Mouse (Mus musculus): ENCODE data around the gene Ptprg. TPM values are rescaled to one million over a fixed set of nuclear protein-coding genes. Genes with fewer than 3 reads are reported as not detected.

Ptprg gene
- polyA plus RNA-seq, 1 experiment from 2014 or later, result 32.8 TPM

DNA sequence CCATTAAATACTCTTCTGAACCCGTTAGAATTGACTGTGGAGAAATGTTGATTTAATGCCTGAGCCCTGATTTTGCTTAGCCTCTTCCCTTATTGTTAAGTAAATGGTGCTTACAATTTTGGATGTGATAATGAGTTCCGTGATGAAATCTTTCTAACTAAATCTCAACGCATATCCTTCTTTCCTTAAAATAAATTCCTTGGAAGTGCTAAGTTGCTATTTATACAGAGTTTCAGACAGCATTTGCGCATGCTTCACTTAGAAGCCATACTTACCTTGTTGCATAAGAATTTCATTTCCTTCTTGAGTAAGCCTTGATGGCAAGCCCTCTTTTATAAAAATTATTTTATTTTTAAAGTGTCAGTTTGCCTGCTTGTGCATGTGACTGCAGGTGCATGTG, 70.2 kb downstream of the Ptprg start:
- Histone ChIP-seq H3K9me3 (replicated peaks) (no peaks in the 10 kb centered on the region), H3K27me3 (no peaks in the 10 kb centered on the region), H3K36me3 (ENCODE audit: poor library complexity, severe bottlenecking) (no peaks in the 10 kb centered on the region), H3K9ac (no peak overlapping the region), H3K4me1 (peaks cover 15% of the 10 kb centered on the region), H3K4me3 (no peak overlapping the region), H3K27ac (no peak overlapping the region), H3K4me2 (no peak overlapping the region)
- ATAC-seq, result no peak
- 77% methylated on average over 4 of the region's 4 CpGs for WGBS

DNA sequence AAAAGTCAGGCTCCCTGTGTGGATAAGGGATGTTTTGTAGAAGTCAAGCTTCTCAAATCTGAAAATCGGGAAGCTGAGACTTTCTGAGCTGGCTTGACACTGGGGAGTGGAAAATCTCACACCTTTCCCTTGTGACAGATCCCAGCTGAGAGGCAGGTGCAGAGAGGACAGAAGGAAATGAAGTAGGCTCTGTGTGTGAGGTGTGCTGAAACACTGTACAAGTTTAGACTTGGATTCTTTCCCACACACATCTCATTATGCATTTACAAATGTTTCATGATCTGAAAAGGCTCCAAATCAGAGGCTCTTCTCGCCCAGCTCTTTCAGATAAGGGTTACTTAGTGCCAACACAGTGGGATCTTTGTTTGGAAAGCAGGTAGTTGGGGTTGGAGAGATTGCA, 77.4 kb downstream of the Ptprg start:
- Histone ChIP-seq H3K27ac (no peak overlapping the region), H3K4me3 (no peak overlapping the region), H3K4me2 (no peak overlapping the region), H3K9ac (no peak overlapping the region), H3K4me1 (peaks cover 15% of the 10 kb centered on the region), H3K36me3 (ENCODE audit: poor library complexity, severe bottlenecking) (no peaks in the 10 kb centered on the region), H3K27me3 (no peaks in the 10 kb centered on the region), H3K9me3 (replicated peaks) (no peaks in the 10 kb centered on the region)
- WGBS, result 48% methylated on average over 2 of the region's 2 CpGs
- ATAC-seq, result no peak

DNA sequence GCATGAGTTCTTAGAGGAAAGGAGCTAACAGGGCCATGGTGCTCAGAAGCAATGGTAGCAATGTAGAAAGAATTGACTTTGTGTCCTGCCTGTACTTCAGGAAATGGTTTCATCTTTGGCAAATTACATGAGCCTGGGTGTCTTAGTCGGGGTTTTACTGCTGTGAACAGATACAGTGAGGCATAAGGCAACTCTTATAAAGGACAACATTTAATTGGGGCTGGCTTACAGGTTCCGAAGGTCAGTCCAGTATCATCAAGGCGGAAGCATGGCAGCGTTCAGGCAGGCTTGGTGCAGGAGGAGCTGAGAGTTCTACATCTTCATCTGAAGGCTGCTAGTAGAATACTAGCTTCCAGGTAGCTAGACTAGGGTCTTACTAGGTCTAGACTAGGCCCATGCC, 78.2 kb downstream of the Ptprg start:
- H3K36me3 ChIP-seq (ENCODE audit: poor library complexity, severe bottlenecking), result no peaks in the 10 kb centered on the region
- no peak overlapping the region for H3K4me2 ChIP-seq
- no peak overlapping the region for H3K9ac ChIP-seq
- no peak overlapping the region for H3K4me3 ChIP-seq
- WGBS, result 95% methylated on average over 4 of the region's 4 CpGs
- H3K9me3 ChIP-seq (replicated peaks), result no peaks in the 10 kb centered on the region
- peaks cover 15% of the 10 kb centered on the region for H3K4me1 ChIP-seq
- no peaks in the 10 kb centered on the region for H3K27me3 ChIP-seq
- H3K27ac ChIP-seq, result no peak overlapping the region
- no peak for ATAC-seq

DNA sequence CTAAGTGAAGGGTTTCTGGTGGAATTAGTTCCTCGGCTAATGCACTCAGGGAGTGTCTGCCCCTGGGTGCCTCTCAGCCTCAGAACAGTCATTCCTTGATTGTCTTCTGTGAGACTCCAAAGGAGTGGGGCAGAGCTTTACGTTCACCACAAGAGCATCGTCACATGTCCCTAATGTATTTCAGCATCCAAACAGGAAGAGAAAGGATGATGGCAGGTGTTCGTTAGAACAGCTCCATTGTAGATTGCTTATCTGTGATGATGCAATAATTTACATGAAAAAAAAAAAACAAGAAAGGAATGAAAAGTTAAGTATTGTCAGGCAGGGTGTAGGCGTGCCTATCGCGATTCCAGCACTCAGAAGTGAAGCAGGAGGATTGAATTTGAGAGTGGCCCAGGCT, 84.3 kb downstream of the Ptprg start:
- H3K4me1 ChIP-seq, result no peaks in the 10 kb centered on the region
- H3K36me3 ChIP-seq (ENCODE audit: poor library complexity, severe bottlenecking), result no peaks in the 10 kb centered on the region
- no peak overlapping the region for H3K4me2 ChIP-seq
- WGBS, result 82% methylated on average over 7 of the region's 7 CpGs
- H3K9me3 ChIP-seq (replicated peaks), result no peaks in the 10 kb centered on the region
- H3K27ac ChIP-seq, result no peak overlapping the region
- no peaks in the 10 kb centered on the region for H3K27me3 ChIP-seq
- ATAC-seq, result no peak
- no peak overlapping the region for H3K4me3 ChIP-seq
- H3K9ac ChIP-seq, result no peak overlapping the region

DNA sequence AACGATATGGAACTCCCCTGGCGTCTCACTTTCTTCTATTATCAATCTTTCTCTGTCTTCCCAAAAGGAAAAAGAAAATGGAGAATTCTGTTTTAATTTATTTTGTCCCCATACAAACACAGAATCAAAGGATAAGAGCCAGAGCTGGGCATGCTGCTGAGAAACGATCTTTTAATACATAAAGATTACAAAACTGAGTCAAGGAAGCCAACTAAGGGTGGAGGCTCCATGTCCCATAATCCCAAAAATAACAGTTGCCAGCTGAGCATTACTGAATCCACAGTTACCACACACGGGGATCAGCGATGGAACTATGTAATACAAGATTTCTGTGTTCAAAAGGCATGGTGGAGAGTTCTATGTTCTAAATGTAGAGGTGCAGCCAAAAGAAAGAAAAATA, 86.0 kb downstream of the Ptprg start:
- no peaks in the 10 kb centered on the region for H3K4me1 ChIP-seq
- no peaks in the 10 kb centered on the region for H3K36me3 ChIP-seq (ENCODE audit: poor library complexity, severe bottlenecking)
- no peaks in the 10 kb centered on the region for H3K9me3 ChIP-seq (replicated peaks)
- no peak for ATAC-seq
- no peak overlapping the region for H3K4me2 ChIP-seq
- 91% methylated on average over 5 of the region's 5 CpGs for WGBS
- no peak overlapping the region for H3K9ac ChIP-seq
- no peak overlapping the region for H3K27ac ChIP-seq
- no peaks in the 10 kb centered on the region for H3K27me3 ChIP-seq
- no peak overlapping the region for H3K4me3 ChIP-seq

DNA sequence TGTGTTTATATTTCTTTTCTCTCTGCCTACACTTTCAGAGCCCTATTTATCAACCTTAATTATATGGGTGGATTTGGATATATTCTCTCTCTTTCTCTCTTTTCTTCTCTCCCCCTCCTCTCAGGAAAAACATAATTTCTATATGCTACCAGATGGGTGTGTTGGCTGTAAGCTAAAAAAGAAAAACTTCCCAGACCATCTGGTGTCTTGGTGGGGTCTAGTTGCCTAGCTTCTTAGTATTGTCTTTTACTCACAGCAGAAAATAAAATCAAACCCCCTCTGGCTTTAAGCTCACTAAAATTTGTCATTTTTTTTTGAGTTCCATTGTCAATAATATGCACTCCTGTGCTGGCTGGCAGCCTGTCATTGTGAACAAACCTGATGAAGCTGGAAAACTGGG, 87.0 kb downstream of the Ptprg start:
- H3K27ac ChIP-seq, result no peak overlapping the region

DNA sequence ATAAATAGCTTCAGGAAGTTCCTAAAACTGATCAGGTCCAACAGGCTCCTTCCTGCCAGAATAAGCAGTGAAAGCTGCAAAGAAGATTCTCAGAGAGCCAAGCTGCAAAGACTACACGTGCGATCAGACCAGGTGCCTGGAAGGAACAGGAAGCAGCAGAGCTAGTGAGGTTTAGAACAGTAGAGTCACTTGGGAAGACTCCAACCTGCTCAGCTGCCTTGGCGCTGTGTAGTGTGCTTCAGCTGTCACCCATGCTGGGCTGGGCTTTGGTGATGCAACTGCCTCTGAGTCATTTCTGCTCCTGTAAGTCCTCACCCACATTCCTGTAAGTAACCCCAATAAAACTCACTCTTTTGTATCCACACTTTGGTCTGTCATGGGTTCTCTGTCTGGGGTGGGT, 87.7 kb downstream of the Ptprg start:
- Histone ChIP-seq H3K36me3 (ENCODE audit: poor library complexity, severe bottlenecking) (no peaks in the 10 kb centered on the region), H3K4me2 (no peak overlapping the region), H3K4me3 (no peak overlapping the region), H3K27me3 (no peaks in the 10 kb centered on the region), H3K9me3 (replicated peaks) (no peaks in the 10 kb centered on the region), H3K9ac (no peak overlapping the region), H3K27ac (no peak overlapping the region), H3K4me1 (no peaks in the 10 kb centered on the region)
- 89% methylated on average over 3 of the region's 3 CpGs for WGBS
- peak; percentile 51; the same call in 1 of the 2 replicates for ATAC-seq

More for the DNA sequence above, 87.0 kb downstream of the Ptprg start:
- Histone ChIP-seq H3K9ac (no peak overlapping the region), H3K27me3 (no peaks in the 10 kb centered on the region), H3K4me3 (no peak overlapping the region), H3K9me3 (replicated peaks) (no peaks in the 10 kb centered on the region), H3K4me1 (no peaks in the 10 kb centered on the region), H3K4me2 (no peak overlapping the region), H3K36me3 (ENCODE audit: poor library complexity, severe bottlenecking) (no peaks in the 10 kb centered on the region)
- ATAC-seq, result no peak

DNA sequence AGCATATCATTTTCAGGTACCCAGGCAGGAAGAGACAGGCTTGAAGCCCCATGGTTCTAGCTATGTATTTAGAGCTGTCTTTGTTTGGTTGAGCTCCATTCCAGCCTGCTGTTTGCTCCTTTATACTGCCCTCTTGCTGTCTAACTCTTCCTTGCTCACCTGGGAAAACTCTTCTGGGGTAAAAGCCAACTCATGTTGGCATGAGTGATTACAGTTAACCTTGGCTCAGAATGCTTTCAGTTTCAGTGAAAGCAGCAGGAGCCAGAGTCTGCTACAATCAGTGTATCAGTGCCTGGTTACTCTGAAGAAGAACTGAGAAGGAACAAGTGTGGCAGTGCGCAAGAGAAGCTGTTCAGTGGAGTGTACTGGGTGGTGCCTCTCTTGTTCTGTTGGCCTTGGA, 89.6 kb downstream of the Ptprg start:
- WGBS, result 90% methylated on average over 1 of the region's 1 CpGs
- no peaks in the 10 kb centered on the region for H3K4me1 ChIP-seq

DNA sequence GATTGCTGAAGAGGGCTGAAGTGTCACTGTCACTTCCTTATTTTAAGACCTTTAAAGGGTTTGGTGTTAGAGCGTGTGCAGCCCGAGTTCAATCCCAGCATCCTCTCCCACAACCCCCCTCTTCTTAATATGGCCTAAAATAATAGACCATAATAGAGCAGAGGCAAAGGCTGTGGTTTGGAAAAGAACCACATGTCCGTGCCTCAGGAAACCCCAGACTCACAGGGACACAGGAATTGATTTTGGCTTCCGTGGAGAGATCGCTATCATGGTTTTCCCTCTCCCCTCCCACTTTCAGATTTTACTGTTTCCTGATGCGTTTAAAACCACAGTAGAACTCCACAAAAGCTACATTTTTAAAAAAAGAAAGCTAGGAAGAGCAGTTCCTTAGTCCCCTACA, 104.0 kb downstream of the Ptprg start:
- ATAC-seq, result no peak
- no peaks in the 10 kb centered on the region for H3K4me1 ChIP-seq
- 91% methylated on average over 6 of the region's 6 CpGs for WGBS
- no peak overlapping the region for H3K9ac ChIP-seq
- H3K4me3 ChIP-seq, result no peak overlapping the region
- no peaks in the 10 kb centered on the region for H3K36me3 ChIP-seq (ENCODE audit: poor library complexity, severe bottlenecking)
- H3K9me3 ChIP-seq (replicated peaks), result no peaks in the 10 kb centered on the region
- H3K27me3 ChIP-seq, result no peaks in the 10 kb centered on the region
- H3K27ac ChIP-seq, result no peak overlapping the region
- no peak overlapping the region for H3K4me2 ChIP-seq

More for the DNA sequence above, 89.6 kb downstream of the Ptprg start:
- H3K9me3 ChIP-seq (replicated peaks), result no peaks in the 10 kb centered on the region
- H3K27ac ChIP-seq, result no peak overlapping the region
- H3K4me3 ChIP-seq, result no peak overlapping the region
- no peaks in the 10 kb centered on the region for H3K27me3 ChIP-seq
- H3K9ac ChIP-seq, result no peak overlapping the region
- no peak overlapping the region for H3K4me2 ChIP-seq
- ATAC-seq, result no peak
- H3K36me3 ChIP-seq (ENCODE audit: poor library complexity, severe bottlenecking), result no peaks in the 10 kb centered on the region

DNA sequence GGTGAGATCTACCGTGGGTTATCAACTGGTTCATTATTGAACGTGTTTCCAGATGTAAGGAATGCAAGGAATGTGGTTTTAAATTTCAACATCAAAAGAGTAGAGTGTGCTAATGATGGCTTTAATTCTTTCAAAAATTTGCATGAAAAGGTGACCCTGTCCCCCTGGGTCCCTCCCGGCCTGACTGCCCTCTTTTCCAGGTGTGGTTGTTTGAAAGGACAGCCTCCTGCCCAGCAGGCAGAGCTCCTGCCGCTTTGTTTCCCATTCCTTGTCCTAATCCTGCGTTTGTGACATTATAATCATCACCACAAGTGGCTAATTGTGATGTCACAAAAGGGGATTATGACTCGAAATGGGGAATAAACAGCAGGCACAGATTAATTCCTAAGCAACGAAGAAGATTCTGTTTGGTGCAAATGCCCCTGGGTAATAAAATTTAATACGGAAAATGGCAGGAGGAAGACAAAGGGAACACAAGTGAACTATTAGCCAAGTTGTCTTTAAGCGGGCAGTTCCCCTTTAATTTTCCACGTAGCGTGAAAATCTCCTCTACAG, 110.4 kb downstream of the Ptprg start:
- no peaks in the 10 kb centered on the region for H3K9me3 ChIP-seq (replicated peaks)
- no peak overlapping the region for H3K27ac ChIP-seq
- no peaks in the 10 kb centered on the region for H3K36me3 ChIP-seq (ENCODE audit: poor library complexity, severe bottlenecking)
- H3K9ac ChIP-seq, result no peak overlapping the region
- no peak overlapping the region for H3K4me2 ChIP-seq
- no peak overlapping the region for H3K4me3 ChIP-seq
- 0 out of 2 replicates have a peak, but pooled peaks cover 4% of the 10 kb centered on the region for H3K27me3 ChIP-seq
- no peak for ATAC-seq
- H3K4me1 ChIP-seq, result peaks cover 18% of the 10 kb centered on the region
- 7% methylated on average over 11 of the region's 11 CpGs for WGBS

DNA sequence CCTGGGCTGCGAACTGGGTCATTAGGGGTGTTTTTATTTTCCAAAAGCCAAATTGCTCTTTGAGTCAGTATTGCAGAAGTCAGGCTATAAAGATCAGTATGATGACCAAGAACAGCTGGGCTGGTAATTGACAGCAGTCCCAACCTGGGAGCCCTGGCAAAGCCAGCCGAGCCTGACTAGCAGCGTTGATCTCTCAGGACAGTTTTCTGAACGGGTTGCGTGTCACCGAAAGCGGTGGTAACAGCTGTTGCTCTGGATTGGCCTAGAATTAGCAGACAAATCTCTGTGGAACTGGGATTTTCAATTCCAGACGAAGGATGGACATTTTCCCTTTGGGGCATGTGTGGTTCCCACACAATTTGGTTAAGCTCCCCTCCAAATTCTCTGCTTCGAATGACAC, 111.0 kb downstream of the Ptprg start:
- Histone ChIP-seq H3K36me3 (ENCODE audit: poor library complexity, severe bottlenecking) (no peaks in the 10 kb centered on the region), H3K4me1 (peaks cover 18% of the 10 kb centered on the region), H3K9ac (no peak overlapping the region), H3K9me3 (replicated peaks) (no peaks in the 10 kb centered on the region), H3K27me3 (0 out of 2 replicates have a peak, but pooled peaks cover 6% of the 10 kb centered on the region), H3K27ac (no peak overlapping the region), H3K4me3 (no peak overlapping the region), H3K4me2 (no peak overlapping the region)
- no peak for ATAC-seq
- WGBS, result 26% methylated on average over 9 of the region's 9 CpGs

DNA sequence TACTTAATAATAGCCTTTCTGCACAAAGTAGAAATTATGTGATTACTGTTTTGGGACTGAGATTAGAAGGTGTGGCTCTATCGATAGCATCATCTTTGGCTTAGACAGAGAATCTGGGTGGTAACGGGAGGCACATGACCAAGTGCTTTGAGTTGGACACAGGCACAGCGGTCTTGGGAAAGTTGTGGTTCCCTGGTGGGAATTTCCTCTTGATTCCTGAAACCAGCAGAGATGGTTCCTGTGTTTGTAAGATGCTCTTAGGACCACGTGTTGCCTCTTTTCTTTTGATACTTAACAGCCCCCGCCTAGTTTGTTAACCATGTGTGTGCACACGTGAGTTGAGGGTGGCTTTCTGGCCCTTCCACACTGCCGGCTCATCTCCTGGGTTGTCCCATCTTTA, 111.7 kb downstream of the Ptprg start:
- H3K9me3 ChIP-seq (replicated peaks), result no peaks in the 10 kb centered on the region
- H3K27me3 ChIP-seq, result 0 out of 2 replicates have a peak, but pooled peaks cover 6% of the 10 kb centered on the region
- no peaks in the 10 kb centered on the region for H3K36me3 ChIP-seq (ENCODE audit: poor library complexity, severe bottlenecking)
- H3K27ac ChIP-seq, result no peak overlapping the region
- no peak overlapping the region for H3K9ac ChIP-seq
- WGBS, result 68% methylated on average over 7 of the region's 7 CpGs
- no peak overlapping the region for H3K4me2 ChIP-seq
- no peak overlapping the region for H3K4me3 ChIP-seq
- no peak for ATAC-seq
- H3K4me1 ChIP-seq, result peaks cover 18% of the 10 kb centered on the region

DNA sequence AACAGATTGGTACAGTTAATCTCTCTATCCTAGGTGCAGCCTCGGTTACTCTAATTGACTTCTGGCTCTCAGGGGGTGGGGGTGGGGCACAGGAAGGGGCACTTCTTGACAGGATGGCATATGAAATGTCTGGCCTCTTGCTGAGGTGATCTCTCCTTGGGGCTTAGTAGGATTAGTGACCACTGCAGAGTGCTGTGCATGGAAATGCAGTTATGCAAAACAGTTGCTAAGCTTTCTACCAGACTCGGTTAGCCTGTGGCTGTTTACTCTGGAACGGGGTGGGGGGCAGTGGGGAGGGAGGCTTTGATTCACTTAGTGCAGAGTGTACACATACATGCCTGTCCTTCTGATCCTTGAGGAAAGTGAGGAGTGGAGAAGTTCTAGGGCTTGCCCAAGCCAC, 114.4 kb downstream of the Ptprg start:
- Histone ChIP-seq H3K36me3 (ENCODE audit: poor library complexity, severe bottlenecking) (no peaks in the 10 kb centered on the region), H3K9ac (no peak overlapping the region), H3K4me1 (peaks cover 37% of the 10 kb centered on the region), H3K9me3 (replicated peaks) (no peaks in the 10 kb centered on the region), H3K27me3 (0 out of 2 replicates have a peak, but pooled peaks cover 6% of the 10 kb centered on the region), H3K4me3 (no peak overlapping the region), H3K27ac (no peak overlapping the region), H3K4me2 (no peak overlapping the region)
- no peak for ATAC-seq
- WGBS, result 18% methylated on average over 3 of the region's 3 CpGs
